Mouse (Mus musculus) midbrain, embryonic 13.5 days (tissue): ENCODE measurements around the gene Enpp1. TPM values are rescaled to one million over a fixed set of nuclear protein-coding genes. Genes with fewer than 3 reads are reported as not detected.

Experiments
- ATAC-seq: fragments of 200-750 bp; cut with Nextera tagmentation; 2 replicates; pipeline ENCODE4 v1.8.0; 2017; ENCODE audit warnings: mild to moderate bottlenecking, moderate TSS enrichment, moderate library complexity
- H3K27ac ChIP-seq: fragments of 300-500 bp; sonication (generic); 2 replicates; pipeline ENCODE4 v1.5.1; 2015; ENCODE audit warnings: inconsistent platforms, mild to moderate bottlenecking, moderate library complexity
- H3K27me3 ChIP-seq: fragments of 300-500 bp; sonication (generic); 2 replicates; pipeline ENCODE4 v1.6.1; 2015; ENCODE audit warnings: mild to moderate bottlenecking, inconsistent platforms
- H3K36me3 ChIP-seq: fragments of 300-500 bp; sonication (generic); 2 replicates; pipeline ENCODE4 v1.6.1; 2015; ENCODE audit warnings: mild to moderate bottlenecking, inconsistent platforms
- H3K4me1 ChIP-seq: fragments of 300-500 bp; sonication (generic); replicated peaks from 2 replicates; pipeline ENCODE4 v1.6.1; 2015; ENCODE audit warnings: inconsistent platforms
- H3K4me2 ChIP-seq: fragments of 300-500 bp; sonication (generic); replicated peaks from 2 replicates; pipeline ENCODE4 v1.6.1; 2015; ENCODE audit warnings: moderate library complexity, mild to moderate bottlenecking, inconsistent platforms
- H3K4me3 ChIP-seq: fragments of 300-500 bp; sonication (generic); replicated peaks from 2 replicates; pipeline ENCODE4 v1.5.1; 2015; ENCODE audit warnings: mild to moderate bottlenecking, inconsistent platforms
- H3K9ac ChIP-seq: fragments of 300-500 bp; sonication (generic); replicated peaks from 2 replicates; pipeline ENCODE4 v1.6.1; 2015; ENCODE audit warnings: mild to moderate bottlenecking, inconsistent platforms
- H3K9me3 ChIP-seq: fragments of 300-500 bp; sonication (generic); 2 replicates; pipeline ENCODE4 v1.6.1; 2016; ENCODE audit warnings: mild to moderate bottlenecking, inconsistent platforms
- WGBS: fragments of 180-500 bp; shearing (Covaris S2); methylation state at CpG from one replicate; pipeline ENCODE4 v1.1.7; 2015; 5-methylcytosine and 5-hydroxymethylcytosine counted together
- polyA plus RNA-seq: library from polyadenylated mRNA; unstranded; fragments of >200 nt; fragmentation: Nextera tagmentation; extraction: Ambion mirVana; gene quantifications from 2 replicates; pipeline ENCODE4 v1.2.1, GENCODE M21; 2015

Enpp1 gene
- polyA plus RNA-seq, 1 experiment from 2014 or later = 2.1 TPM

DNA sequence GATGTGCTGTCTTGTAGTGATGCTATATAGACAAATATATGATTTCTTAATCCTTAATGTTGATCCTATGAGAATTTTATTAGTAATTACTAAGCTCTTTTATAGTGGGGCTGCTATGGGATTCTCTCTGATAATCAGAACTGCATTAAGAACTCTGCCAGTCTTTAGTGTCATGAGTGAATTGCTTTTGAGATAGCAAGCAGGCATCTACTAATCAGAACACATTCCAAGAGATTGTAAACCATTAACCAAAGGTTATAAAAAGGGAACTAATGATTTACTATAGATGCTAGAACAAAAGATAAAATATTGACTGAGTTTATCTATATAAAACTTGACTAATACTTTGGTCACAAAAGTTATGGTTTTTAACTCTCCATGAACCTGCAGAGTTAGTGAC is 108.2 kb downstream of the Enpp1 start:
- H3K4me3 ChIP-seq = no peak overlapping the region
- no peaks in the 10 kb centered on the region for H3K9me3 ChIP-seq
- H3K27me3 ChIP-seq = no peaks in the 10 kb centered on the region
- ATAC-seq = no peak
- H3K4me1 ChIP-seq = no peaks in the 10 kb centered on the region
- H3K9ac ChIP-seq = no peak overlapping the region
- no peak overlapping the region for H3K27ac ChIP-seq
- no peak overlapping the region for H3K4me2 ChIP-seq
- H3K36me3 ChIP-seq = no peaks in the 10 kb centered on the region

DNA sequence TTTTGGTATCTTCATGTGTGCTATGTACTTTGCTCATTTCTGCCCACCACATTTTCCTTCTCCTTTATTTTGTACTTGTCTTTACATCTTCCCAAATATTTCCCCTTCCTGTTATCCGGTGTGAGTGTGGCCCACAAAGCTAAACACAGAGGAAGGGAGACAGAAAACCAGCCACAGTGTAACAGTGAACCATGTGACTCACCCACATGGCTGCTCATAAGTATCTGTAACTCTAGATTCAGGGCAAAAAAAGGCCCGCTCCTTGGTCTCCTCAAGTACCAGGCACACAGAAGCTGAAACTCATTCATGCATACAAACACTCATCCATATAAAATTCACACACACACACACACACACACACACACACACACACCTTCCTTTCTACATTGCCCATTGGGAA is 108.9 kb downstream of the Enpp1 start:
- no peak overlapping the region for H3K27ac ChIP-seq
- no peaks in the 10 kb centered on the region for H3K4me1 ChIP-seq
- WGBS = 86% methylated on average over 2 of the region's 2 CpGs
- no peak overlapping the region for H3K9ac ChIP-seq
- no peaks in the 10 kb centered on the region for H3K9me3 ChIP-seq
- H3K36me3 ChIP-seq = no peaks in the 10 kb centered on the region
- H3K4me3 ChIP-seq = no peak overlapping the region
- no peak for ATAC-seq
- H3K27me3 ChIP-seq = no peaks in the 10 kb centered on the region
- H3K4me2 ChIP-seq = no peak overlapping the region

DNA sequence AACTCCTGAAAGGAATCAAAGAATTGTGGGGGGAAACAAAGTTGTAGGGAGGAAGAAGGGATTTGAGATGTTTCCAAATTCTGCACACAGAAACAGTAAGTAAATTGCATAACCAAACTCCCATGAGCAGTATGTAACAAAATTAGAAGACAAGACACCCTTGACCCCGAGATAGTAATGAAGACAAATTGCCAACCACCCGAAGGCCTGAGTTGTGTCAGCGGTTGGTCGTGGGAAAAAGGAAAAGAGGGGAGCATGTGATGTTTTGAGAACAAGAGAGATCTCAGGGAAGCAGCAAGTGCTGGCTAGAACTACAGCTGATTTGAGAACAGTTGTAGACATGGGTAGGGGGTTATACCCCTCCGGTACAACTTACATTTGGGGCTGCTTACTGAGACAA is 112.2 kb downstream of the Enpp1 start:
- no peak overlapping the region for H3K4me2 ChIP-seq
- no peaks in the 10 kb centered on the region for H3K36me3 ChIP-seq
- H3K9ac ChIP-seq = no peak overlapping the region
- H3K4me1 ChIP-seq = peaks cover 5% of the 10 kb centered on the region
- WGBS = 87% methylated on average over 5 of the region's 5 CpGs
- no peak overlapping the region for H3K27ac ChIP-seq
- H3K9me3 ChIP-seq = no peaks in the 10 kb centered on the region
- no peaks in the 10 kb centered on the region for H3K27me3 ChIP-seq
- ATAC-seq = no peak
- no peak overlapping the region for H3K4me3 ChIP-seq

DNA sequence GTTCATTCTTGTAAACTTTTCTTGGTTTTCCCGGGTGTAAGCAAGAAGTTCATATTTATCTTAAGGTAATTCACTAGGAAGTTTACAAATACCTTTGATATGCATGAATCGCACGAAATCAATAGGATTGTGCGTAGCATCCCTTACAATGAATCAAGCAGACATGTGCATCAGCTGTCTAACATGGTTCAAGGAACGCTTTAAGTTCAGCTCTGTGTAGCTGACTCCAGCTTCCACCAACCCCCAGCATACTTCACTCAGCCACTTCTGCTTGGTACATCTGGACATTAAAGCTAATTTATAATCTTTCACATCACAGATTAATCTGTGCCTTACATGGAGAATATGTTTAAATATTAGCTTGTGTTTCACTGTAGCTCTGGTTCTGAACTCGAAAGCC is 113.3 kb downstream of the Enpp1 start:
- H3K9ac ChIP-seq = no peak overlapping the region
- WGBS = 82% methylated on average over 6 of the region's 6 CpGs
- H3K9me3 ChIP-seq = no peaks in the 10 kb centered on the region
- no peaks in the 10 kb centered on the region for H3K27me3 ChIP-seq
- H3K27ac ChIP-seq = no peak overlapping the region
- no peak for ATAC-seq
- H3K36me3 ChIP-seq = no peaks in the 10 kb centered on the region
- peaks cover 7% of the 10 kb centered on the region for H3K4me1 ChIP-seq
- H3K4me2 ChIP-seq = no peak overlapping the region
- H3K4me3 ChIP-seq = no peak overlapping the region

DNA sequence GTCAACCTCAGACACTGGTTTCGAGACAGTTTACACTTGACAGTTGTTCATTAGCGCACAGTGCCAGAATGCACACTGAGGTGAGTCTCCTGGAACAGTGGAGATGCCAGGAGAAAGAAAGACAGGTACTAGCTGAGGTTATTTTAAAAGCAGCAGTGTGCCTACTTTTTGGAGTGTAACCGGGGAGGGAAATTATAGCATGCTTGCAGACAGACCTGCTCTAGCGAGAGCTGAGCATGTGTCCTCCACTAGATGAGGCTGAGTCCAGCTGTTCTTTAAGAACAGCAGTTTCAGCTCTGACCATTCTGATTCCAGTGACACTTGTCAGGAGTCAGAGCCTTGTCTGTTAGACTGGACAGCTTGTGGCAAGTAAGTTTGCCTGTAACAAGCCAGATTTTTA is 114.2 kb downstream of the Enpp1 start:
- Histone ChIP-seq H3K36me3 (no peaks in the 10 kb centered on the region), H3K9me3 (no peaks in the 10 kb centered on the region), H3K27me3 (no peaks in the 10 kb centered on the region), H3K4me3 (no peak overlapping the region), H3K9ac (no peak overlapping the region), H3K4me2 (no peak overlapping the region), H3K27ac (no peak overlapping the region), H3K4me1 (peaks cover 7% of the 10 kb centered on the region)
- ATAC-seq = no peak
- WGBS = 75% methylated on average over 4 of the region's 4 CpGs

DNA sequence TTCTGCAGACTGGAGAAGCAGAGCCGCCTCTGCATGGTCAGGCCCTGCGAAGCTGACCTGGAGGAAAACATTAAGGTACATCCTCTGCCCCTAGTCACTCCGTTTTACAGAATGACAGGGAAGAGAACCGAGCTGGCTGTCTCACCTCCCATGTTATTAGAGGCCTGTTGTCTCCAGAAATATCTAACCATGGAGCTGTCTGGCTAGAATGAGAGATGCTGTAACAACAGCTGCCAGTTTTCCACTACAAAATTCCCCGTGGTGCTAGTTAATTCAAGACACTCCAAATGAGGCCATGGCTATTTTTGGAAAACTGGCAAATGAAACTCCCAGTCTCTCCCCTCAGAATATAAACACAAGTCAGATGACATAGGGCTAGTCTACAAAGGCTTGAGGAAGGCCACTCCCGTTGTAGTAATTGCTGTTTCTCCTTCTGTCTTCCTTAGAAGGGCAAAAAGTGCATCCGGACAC is 115.1 kb downstream of the Enpp1 start:
- H3K36me3 ChIP-seq = no peaks in the 10 kb centered on the region
- no peaks in the 10 kb centered on the region for H3K9me3 ChIP-seq
- no peak overlapping the region for H3K4me3 ChIP-seq
- no peak for ATAC-seq
- peak overlapping the region; percentile 61 for H3K4me2 ChIP-seq
- peaks cover 7% of the 10 kb centered on the region for H3K4me1 ChIP-seq
- H3K27ac ChIP-seq = no peak overlapping the region
- WGBS = 62% methylated on average over 7 of the region's 7 CpGs
- H3K27me3 ChIP-seq = no peaks in the 10 kb centered on the region
- no peak overlapping the region for H3K9ac ChIP-seq

DNA sequence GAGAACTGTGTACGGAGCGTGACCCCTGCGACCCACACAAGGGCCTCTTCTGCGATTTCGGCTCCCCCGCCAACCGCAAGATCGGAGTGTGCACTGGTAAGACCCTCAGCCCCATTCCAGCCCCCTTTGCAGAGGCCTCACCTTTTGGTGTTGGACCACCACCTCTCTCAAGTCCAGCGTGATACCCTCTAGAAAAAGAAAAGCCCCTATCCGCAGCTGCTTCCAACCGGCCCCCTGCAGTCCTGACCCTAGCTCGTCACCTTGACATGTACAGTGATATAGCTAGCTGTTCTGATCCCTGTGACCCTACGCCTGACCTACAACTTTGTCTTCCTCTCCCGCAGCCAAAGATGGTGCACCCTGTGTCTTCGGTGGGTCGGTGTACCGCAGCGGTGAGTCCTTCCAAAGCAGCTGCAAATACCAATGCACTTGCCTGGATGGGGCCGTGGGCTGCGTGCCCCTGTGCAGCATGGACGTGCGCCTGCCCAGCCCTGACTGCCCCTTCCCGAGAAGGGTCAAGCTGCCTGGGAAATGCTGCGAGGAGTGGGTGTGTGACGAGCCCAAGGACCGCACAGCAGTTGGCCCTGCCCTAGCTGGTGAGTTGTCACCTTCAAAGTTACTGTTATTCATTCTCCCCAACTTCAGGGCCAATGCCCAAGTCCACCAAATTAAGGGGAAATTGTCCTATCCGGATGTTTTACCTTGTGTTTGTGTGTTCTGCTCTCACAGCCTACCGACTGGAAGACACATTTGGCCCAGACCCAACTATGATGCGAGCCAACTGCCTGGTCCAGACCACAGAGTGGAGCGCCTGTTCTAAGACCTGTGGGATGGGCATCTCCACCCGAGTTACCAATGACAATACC is 115.7 kb downstream of the Enpp1 start:
- 11% methylated on average over 31 of the region's 31 CpGs for whole genome bisulfite sequencing
- ATAC-seq = peak; percentile 59

DNA sequence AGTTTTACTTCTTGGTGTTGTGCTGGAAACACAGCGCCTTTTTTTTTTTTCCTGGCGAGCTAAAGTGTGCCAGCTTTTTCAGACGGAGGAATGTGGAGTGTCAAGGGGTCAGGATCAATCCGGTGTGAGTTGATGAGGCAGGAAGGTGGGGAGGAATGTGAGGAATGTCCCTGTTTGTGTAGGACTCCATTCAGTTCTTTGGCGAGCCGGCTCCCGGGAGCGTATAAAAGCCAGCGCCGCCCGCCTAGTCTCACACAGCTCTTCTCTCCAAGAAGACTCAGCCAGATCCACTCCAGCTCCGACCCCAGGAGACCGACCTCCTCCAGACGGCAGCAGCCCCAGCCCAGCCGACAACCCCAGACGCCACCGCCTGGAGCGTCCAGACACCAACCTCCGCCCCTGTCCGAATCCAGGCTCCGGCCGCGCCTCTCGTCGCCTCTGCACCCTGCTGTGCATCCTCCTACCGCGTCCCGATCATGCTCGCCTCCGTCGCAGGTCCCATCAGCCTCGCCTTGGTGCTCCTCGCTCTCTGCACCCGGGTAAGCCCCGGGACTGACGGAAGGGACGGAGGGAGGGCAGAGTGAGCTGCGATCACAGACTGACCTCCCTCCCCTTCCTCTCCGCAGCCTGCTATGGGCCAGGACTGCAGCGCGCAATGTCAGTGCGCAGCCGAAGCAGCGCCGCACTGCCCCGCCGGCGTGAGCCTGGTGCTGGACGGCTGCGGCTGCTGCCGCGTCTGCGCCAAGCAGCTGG is 116.5 kb downstream of the Enpp1 start, which contains the start of gene Ccn2:
Gene Ccn2, plus strand, starts transcription at position 193 of the 753 bp plus-strand sequence.
- Histone ChIP-seq H3K9me3 (no peaks in the 10 kb centered on the region), H3K4me3 (peak within 1 kb of the TSS; percentile 55), H3K4me2 (peak within 1 kb of the TSS; percentile 61), H3K36me3 (no peaks in the 10 kb centered on the region), H3K27me3 (no peaks in the 10 kb centered on the region), H3K9ac (peak within 1 kb of the TSS; percentile 63), H3K4me1 (peaks cover 12% of the 10 kb centered on the region), H3K27ac (peak within 1 kb of the TSS; percentile 9; the same call in 1 of the 2 replicates)
- ATAC-seq = peak; percentile 96
- WGBS = under 1% methylated on average over 53 of the region's 53 CpGs

More for the DNA sequence above, 115.7 kb downstream of the Enpp1 start:
- peak overlapping the region; percentile 55 for H3K4me3 ChIP-seq
- H3K27ac ChIP-seq = peak overlapping the region; percentile 9; the same call in 1 of the 2 replicates
- H3K27me3 ChIP-seq = no peaks in the 10 kb centered on the region
- no peaks in the 10 kb centered on the region for H3K9me3 ChIP-seq
- H3K4me1 ChIP-seq = peaks cover 7% of the 10 kb centered on the region
- peak overlapping the region; percentile 63 for H3K9ac ChIP-seq
- peak overlapping the region; percentile 61 for H3K4me2 ChIP-seq
- no peaks in the 10 kb centered on the region for H3K36me3 ChIP-seq

DNA sequence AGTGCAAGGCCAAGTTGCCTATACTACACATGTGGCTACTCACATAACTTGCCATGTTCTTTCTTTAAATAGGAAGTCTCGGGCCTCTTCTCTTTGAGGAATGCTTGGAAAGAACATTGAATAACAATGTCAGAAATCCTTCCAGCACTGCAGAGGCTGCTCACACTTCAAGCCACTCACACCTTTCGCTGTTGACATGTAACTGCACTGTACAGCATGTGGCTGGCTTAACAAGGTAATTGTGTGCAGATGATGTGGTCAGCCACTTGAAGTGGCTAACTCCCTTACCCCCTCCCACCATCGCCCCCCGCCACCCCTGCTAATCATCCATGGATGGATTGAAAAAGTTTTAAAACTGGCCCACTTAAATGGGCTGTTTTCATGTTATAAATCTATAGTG is 118.4 kb downstream of the Enpp1 start:
- Histone ChIP-seq H3K27me3 (no peaks in the 10 kb centered on the region), H3K4me2 (no peak overlapping the region), H3K9ac (no peak overlapping the region), H3K4me1 (peaks cover 14% of the 10 kb centered on the region), H3K4me3 (no peak overlapping the region), H3K27ac (no peak overlapping the region), H3K9me3 (no peaks in the 10 kb centered on the region), H3K36me3 (no peaks in the 10 kb centered on the region)
- no peak for ATAC-seq
- 82% methylated on average over 4 of the region's 4 CpGs for WGBS

DNA sequence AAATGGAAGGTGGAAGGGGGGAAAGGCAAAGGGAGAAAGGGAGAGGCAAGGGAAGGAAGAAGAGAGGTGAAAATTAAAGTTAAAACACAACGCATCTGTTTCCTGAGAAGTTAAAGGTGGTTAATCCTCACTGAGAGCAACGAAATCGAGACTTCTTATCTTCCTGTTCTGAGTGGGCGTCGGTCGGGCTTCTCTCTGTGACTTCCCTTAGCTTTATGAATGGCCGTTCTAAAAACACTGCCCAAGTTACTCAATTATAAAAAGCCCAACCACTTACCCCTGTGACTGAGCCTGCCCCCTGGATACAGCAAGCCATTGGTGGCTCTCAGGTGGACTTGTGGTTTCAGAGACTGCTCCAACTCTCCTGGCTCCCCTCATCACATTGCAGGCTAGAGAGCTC is 119.0 kb downstream of the Enpp1 start:
- Histone ChIP-seq H3K4me3 (no peak overlapping the region), H3K27me3 (no peaks in the 10 kb centered on the region), H3K4me1 (peaks cover 14% of the 10 kb centered on the region), H3K27ac (no peak overlapping the region), H3K9ac (no peak overlapping the region), H3K9me3 (no peaks in the 10 kb centered on the region), H3K36me3 (no peaks in the 10 kb centered on the region), H3K4me2 (no peak overlapping the region)
- no peak for ATAC-seq
- 77% methylated on average over 7 of the region's 7 CpGs for WGBS

DNA sequence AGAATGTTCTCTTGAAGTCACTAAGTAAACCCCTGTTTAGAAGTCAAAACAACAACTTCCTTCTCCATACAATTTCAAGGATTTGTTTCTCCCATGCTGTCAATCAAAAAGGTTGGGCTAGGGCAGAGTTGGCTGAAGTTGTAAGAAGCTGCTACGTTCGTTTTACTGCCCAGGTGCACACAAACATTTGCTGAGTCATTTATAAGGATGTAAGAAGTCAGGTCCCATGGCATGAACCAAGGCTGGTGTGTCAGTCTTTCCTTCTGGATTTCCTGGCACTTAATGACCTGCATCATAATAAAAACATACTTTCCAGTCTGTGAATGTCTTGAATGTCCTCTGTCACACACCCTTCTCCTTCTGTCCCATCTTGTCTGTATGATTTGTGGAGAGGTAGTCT is 119.6 kb downstream of the Enpp1 start:
- Histone ChIP-seq H3K4me3 (no peak overlapping the region), H3K27ac (no peak overlapping the region), H3K9me3 (no peaks in the 10 kb centered on the region), H3K4me2 (no peak overlapping the region), H3K27me3 (no peaks in the 10 kb centered on the region), H3K9ac (no peak overlapping the region), H3K4me1 (peaks cover 14% of the 10 kb centered on the region), H3K36me3 (no peaks in the 10 kb centered on the region)
- WGBS = 83% methylated on average over 2 of the region's 2 CpGs
- ATAC-seq = no peak

DNA sequence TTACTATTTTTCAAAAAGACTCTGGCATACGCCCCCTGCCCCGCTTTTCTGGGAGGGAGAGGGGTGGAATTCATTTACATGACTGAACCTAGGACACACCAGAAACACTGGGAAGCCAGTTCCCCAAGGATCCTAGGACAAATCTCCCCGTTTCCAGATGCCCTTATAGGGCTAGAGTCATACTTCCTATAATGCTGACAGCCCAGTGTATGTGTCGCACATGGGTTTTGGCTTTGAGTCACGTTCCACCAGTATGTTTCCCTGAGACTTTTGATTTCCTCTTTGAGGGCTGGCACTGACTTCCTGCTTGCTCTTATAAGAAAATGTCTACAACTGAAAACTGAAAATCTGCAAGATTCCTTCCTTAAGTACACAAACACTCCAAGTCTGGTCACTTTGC is 120.2 kb downstream of the Enpp1 start:
- H3K36me3 ChIP-seq = no peaks in the 10 kb centered on the region
- no peak overlapping the region for H3K4me3 ChIP-seq
- H3K4me1 ChIP-seq = peaks cover 14% of the 10 kb centered on the region
- no peak overlapping the region for H3K9ac ChIP-seq
- H3K9me3 ChIP-seq = no peaks in the 10 kb centered on the region
- H3K27ac ChIP-seq = no peak overlapping the region
- H3K4me2 ChIP-seq = no peak overlapping the region
- ATAC-seq = no peak
- no peaks in the 10 kb centered on the region for H3K27me3 ChIP-seq
- WGBS = 66% methylated on average over 5 of the region's 5 CpGs
